Mouse (Mus musculus): ENCODE results near the gene Znrf4. TPM values are rescaled to one million over a fixed set of nuclear protein-coding genes. Genes with fewer than 3 reads are reported as not detected.

Gene Znrf4
- polyA plus RNA-seq, 1 experiment from 2014 or later: not detected

DNA sequence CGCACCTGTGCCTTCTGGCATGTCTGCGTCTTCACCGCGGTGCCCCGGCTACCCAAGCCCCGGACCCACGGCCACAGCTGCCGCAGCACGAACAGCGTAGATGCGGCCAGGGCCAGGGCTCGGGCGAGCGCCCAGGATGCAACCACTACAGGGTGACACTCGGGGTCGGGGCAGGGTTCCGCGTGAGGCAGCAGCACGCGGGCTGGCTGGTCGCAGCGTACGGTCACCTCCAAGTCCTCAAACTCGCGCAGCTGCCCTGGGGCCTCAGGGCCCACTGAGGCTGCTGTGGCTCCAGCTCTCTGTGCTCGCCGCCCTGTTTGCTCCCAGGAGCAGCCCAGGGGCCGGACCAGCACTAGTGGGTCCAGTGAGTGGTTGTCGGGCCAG lies 532 bp downstream of the Znrf4 start:
- peak overlapping the region; percentile 29 for H3K4me3 ChIP-seq (ENCODE audit: low read length)
- peak overlapping the region; percentile 49 for H3K4me2 ChIP-seq (ENCODE audit: low read length)
- no peaks in the 10 kb centered on the region for H3K36me3 ChIP-seq (ENCODE audit: control insufficient read depth, insufficient read depth, low read length)
- peaks cover 31% of the 10 kb centered on the region for H3K4me1 ChIP-seq (ENCODE audit: control insufficient read depth, insufficient read depth, low read depth, low read length)
- 23% methylated on average over 29 of the region's 29 CpGs for WGBS
- H3K27me3 ChIP-seq (replicated peaks; ENCODE audit: control insufficient read depth, insufficient read depth, low read length): peaks cover 24% of the 10 kb centered on the region
- no peak overlapping the region for H3K27ac ChIP-seq (ENCODE audit: low read depth, low read length)
- H3K9me3 ChIP-seq (ENCODE audit: control insufficient read depth, low read length): no peaks in the 10 kb centered on the region; the same call in 1 of the 2 replicates
- peak overlapping the region; percentile 33 for H3K9ac ChIP-seq (ENCODE audit: low read depth, low read length)
- no peak for ATAC-seq

DNA sequence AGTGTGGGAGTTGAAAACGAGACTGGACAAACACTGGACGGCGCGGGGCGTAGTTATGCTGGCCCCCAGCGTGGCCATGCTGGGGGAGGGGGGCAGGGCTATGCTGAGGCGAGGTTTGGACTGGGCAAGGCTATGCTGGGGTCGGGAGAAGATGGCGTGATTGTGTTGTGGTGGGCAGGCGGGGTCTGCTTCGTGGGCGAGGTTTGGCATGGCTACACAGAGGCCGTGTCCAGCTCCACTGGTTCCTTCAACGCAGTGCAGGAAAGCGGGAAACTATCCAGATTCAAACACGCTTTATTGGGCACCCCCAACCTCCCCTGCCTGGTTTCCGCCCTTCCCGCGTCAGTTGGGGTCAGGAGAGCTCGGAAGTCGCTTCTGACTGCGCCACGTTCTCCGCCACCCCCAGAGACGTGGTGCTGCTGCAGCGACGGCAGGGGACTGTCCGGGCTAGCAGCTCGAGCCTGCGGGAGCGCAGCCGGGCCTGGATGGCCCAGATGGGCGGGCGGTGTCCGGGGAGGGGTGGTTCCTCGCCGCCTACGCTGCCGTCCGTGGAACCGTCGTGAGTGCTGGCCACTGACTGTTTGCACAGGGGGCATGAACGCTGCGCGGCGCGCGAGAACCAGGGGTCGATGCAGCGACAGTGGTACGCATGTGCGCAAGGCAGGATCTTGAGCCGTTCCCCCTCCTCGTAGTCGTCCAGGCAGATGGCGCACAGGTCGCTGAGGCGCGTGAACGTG lies 1.1 kb downstream of the Znrf4 start:
- Histone ChIP-seq H3K4me1 (ENCODE audit: control insufficient read depth, insufficient read depth, low read depth, low read length) (peaks cover 34% of the 10 kb centered on the region), H3K4me3 (ENCODE audit: low read length) (peak overlapping the region; percentile 29), H3K27me3 (replicated peaks; ENCODE audit: control insufficient read depth, insufficient read depth, low read length) (peaks cover 24% of the 10 kb centered on the region), H3K4me2 (ENCODE audit: low read length) (peak overlapping the region; percentile 49), H3K9me3 (ENCODE audit: control insufficient read depth, low read length) (no peaks in the 10 kb centered on the region), H3K36me3 (ENCODE audit: control insufficient read depth, insufficient read depth, low read length) (no peaks in the 10 kb centered on the region), H3K27ac (ENCODE audit: low read depth, low read length) (peak overlapping the region; percentile 42), H3K9ac (ENCODE audit: low read depth, low read length) (peak overlapping the region; percentile 33)
- WGBS: 7% methylated on average over 59 of the region's 60 CpGs
- no peak for ATAC-seq

DNA sequence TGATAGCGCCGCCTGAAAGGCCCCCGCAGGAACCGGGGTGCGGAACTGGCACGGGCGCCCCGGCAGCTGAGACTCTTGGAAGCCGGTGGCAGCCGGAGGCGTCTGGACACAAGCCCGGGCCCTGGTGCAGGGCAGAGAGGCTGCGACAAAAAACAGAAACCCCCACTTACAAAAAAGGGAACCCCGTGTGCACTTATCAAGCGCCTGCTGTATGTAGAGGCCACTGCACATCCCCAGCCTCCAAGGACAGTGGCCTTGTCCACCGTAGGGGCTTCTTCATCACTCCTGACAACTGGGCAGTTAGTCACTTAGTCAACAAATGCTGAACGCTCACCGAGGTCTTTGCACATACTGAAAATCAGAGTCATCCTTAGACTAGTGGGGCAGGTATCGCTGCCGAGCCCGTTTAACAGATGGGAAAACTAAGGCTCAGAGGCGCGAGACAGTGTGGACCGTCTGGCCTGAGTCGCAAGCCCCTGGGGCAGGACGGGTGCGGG lies 1.7 kb downstream of the Znrf4 start:
- no peak overlapping the region; the same call in 1 of the 2 replicates for H3K9ac ChIP-seq (ENCODE audit: low read depth, low read length)
- H3K27ac ChIP-seq (ENCODE audit: low read depth, low read length): peak overlapping the region; percentile 49
- H3K4me2 ChIP-seq (ENCODE audit: low read length): peak overlapping the region; percentile 49
- H3K36me3 ChIP-seq (ENCODE audit: control insufficient read depth, insufficient read depth, low read length): no peaks in the 10 kb centered on the region
- peaks cover 24% of the 10 kb centered on the region for H3K27me3 ChIP-seq (replicated peaks; ENCODE audit: control insufficient read depth, insufficient read depth, low read length)
- WGBS: 21% methylated on average over 27 of the region's 27 CpGs
- H3K9me3 ChIP-seq (ENCODE audit: control insufficient read depth, low read length): no peaks in the 10 kb centered on the region
- no peak overlapping the region; the same call in 1 of the 2 replicates for H3K4me3 ChIP-seq (ENCODE audit: low read length)
- no peak for ATAC-seq
- H3K4me1 ChIP-seq (ENCODE audit: control insufficient read depth, insufficient read depth, low read depth, low read length): peaks cover 28% of the 10 kb centered on the region

DNA sequence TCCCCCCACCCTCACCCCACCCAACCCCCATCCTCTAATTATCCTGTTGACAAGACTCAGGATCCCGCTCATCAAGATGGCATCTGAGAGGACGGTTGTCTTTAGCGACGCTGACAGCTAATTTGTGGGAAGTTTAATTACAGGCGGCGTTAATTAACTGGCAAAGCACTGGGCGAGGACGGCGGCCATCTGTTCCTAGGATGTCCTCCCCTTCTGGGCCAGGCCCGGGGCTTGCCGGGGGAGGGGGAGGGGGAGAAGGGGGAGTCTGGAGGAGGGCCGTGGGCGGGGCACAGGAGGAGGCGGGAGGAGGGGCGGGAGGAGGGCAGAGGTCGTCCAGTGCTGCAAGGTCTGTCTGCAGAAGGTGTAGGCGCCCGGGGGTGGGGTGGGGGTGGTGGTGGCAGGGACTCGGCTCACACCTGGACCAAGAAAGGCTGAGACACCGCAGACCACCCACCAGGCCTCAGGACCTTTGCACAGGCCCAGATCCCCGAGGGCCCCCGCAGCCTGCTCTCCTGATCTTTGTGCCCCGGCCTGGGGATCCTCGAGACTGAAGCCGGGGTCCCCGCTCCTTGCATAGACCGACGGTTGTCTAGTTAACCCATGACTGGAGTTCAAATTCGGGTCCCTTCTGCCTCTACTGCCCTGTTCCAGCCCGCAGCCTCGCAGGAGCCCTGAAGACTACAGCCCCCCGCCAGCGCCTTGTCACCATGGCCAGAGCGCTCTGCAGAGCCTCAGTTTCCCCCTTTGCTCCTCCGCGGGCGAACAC lies 2.3 kb downstream of the Znrf4 start:
- no peak overlapping the region for H3K4me3 ChIP-seq (ENCODE audit: low read length)
- no peaks in the 10 kb centered on the region for H3K36me3 ChIP-seq (ENCODE audit: control insufficient read depth, insufficient read depth, low read length)
- no peaks in the 10 kb centered on the region for H3K9me3 ChIP-seq (ENCODE audit: control insufficient read depth, low read length)
- no peak overlapping the region for H3K9ac ChIP-seq (ENCODE audit: low read depth, low read length)
- peak overlapping the region; percentile 9; the same call in 1 of the 2 replicates for H3K4me2 ChIP-seq (ENCODE audit: low read length)
- H3K27ac ChIP-seq (ENCODE audit: low read depth, low read length): peak overlapping the region; percentile 49
- WGBS: 7% methylated on average over 29 of the region's 37 CpGs
- peaks cover 24% of the 10 kb centered on the region for H3K27me3 ChIP-seq (replicated peaks; ENCODE audit: control insufficient read depth, insufficient read depth, low read length)
- peaks cover 22% of the 10 kb centered on the region for H3K4me1 ChIP-seq (ENCODE audit: control insufficient read depth, insufficient read depth, low read depth, low read length)
- ATAC-seq: no peak; the same call in 1 of the 2 replicates

DNA sequence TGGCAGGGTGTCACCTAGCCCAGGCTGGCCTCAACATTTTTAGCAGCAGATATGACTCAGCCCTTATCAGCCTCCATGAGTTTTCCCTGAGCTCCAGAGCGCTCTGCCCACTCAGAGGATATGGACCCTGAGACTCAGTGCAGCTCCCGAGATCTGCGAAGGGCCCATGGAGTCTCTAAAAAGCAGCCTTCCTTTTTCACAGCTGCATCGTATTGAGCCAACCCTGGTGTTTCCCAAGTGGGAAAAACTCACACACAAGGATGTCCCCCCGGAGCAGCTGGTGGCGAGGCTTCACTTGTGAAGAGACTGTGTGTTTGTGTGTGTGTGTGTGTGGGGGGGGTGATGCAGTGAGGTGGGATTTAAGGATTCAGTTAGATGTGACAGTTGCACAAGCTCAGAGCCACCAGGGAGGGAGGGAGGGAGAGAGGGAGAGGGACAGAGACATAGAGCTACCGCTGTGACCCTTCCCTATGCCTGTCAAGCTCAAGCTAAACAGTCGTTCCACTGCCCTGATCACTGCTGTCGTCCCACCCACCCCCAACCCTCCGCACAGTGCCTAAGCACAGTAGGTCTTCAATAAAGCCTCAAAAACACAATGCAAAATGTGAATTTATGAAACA lies 3.1 kb downstream of the Znrf4 start:
- peaks cover 22% of the 10 kb centered on the region for H3K4me1 ChIP-seq (ENCODE audit: control insufficient read depth, insufficient read depth, low read depth, low read length)

DNA sequence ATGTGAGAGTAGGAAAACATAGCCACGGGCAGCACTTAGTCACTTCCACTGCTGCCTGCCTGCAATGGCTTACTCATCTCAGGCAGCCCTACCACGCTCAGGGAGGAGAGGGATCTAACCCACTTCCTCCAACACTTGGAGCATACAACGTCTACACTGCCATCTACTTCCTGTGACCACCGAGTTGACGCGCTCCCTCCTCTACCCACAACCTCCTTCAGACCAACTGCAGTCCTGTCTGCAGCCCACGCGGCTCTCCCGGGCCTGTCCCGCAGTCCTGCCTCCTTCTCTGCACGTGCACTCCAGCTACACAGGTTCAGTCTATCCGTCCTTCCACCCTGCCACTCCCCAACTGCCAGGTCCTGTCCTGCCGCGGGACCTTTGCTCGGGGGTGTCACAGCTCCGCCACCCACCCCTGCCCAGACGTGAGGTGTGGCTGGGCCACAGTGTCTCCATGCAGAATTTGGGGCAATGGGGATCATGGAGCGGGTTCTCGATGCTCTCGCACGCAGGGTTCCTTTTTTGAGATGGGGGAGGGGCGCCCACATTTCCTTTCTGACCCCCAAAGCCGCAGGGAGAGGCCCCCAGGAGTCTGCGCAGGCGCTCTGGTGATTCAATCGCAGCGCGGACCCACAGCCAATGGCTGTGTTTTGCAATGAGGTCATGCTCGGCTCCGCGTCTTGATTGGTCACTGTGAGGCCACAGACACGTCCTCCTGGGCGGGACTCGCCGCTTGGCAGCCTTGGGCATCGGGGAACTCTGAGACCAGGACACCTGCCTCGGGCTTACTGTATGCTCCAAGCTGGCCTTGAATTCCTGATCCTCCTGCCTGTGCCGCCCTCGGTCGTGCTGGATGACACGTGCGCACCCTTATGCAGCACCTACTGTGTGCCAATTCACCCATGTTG lies 4.8 kb downstream of the Znrf4 start:
- peak overlapping the region; percentile 97 for H3K4me2 ChIP-seq (ENCODE audit: low read length)
- H3K4me1 ChIP-seq (ENCODE audit: control insufficient read depth, insufficient read depth, low read depth, low read length): peaks cover 22% of the 10 kb centered on the region
- no peaks in the 10 kb centered on the region for H3K36me3 ChIP-seq (ENCODE audit: control insufficient read depth, insufficient read depth, low read length)
- no peaks in the 10 kb centered on the region; the same call in 1 of the 2 replicates for H3K9me3 ChIP-seq (ENCODE audit: control insufficient read depth, low read length)
- H3K27ac ChIP-seq (ENCODE audit: low read depth, low read length): peak overlapping the region; percentile 96
- H3K9ac ChIP-seq (ENCODE audit: low read depth, low read length): peak overlapping the region; percentile 92
- peaks cover 21% of the 10 kb centered on the region for H3K27me3 ChIP-seq (replicated peaks; ENCODE audit: control insufficient read depth, insufficient read depth, low read length)
- H3K4me3 ChIP-seq (ENCODE audit: low read length): peak overlapping the region; percentile 59
- peak; percentile 94 for ATAC-seq
- under 1% methylated on average over 41 of the region's 42 CpGs for WGBS

More for the DNA sequence above, 3.1 kb downstream of the Znrf4 start:
- Histone ChIP-seq H3K9ac (ENCODE audit: low read depth, low read length) (no peak overlapping the region), H3K27me3 (replicated peaks; ENCODE audit: control insufficient read depth, insufficient read depth, low read length) (peaks cover 24% of the 10 kb centered on the region), H3K27ac (ENCODE audit: low read depth, low read length) (peak overlapping the region; percentile 49; the same call in 1 of the 2 replicates), H3K9me3 (ENCODE audit: control insufficient read depth, low read length) (no peaks in the 10 kb centered on the region; the same call in 1 of the 2 replicates), H3K4me3 (ENCODE audit: low read length) (no peak overlapping the region), H3K4me2 (ENCODE audit: low read length) (0 out of 2 replicates have a peak overlapping the region, but pooled peaks have one; percentile 9), H3K36me3 (ENCODE audit: control insufficient read depth, insufficient read depth, low read length) (no peaks in the 10 kb centered on the region)
- ATAC-seq: no peak
- 31% methylated on average over 10 of the region's 10 CpGs for WGBS

DNA sequence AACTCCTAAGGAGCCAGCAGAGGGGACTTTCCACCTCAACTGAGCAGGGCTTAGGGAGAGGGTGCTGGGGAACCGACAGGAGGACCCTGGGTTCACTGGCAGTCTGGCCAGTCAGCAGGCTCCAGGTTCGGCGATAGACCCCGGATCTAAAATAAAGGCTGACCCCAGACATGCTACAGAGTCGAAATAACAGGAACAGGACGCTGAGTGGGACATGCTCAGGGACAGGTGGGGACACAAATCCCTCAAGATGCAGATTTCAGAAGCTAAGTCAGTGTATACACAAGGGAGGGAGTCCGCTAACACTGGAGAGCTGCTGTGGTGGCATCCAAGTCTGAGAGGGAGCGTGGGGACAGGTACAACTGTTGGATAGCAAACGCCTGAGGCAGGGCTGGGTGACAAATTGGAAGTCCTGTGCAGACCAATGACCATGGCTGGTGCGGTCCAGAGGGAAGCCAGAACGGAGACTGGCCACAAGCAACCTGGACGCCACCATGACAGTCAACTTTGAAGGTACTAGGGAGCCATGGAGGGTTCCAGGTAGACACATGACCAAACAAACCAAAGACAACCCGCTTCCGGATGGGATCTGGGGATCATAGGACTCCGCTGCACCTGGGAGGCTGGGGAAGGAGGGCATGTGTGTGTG lies 5.7 kb downstream of the Znrf4 start:
- Histone ChIP-seq H3K36me3 (ENCODE audit: control insufficient read depth, insufficient read depth, low read length) (no peaks in the 10 kb centered on the region), H3K9ac (ENCODE audit: low read depth, low read length) (peak overlapping the region; percentile 92), H3K27me3 (replicated peaks; ENCODE audit: control insufficient read depth, insufficient read depth, low read length) (peaks cover 12% of the 10 kb centered on the region), H3K4me2 (ENCODE audit: low read length) (peak overlapping the region; percentile 97), H3K4me1 (ENCODE audit: control insufficient read depth, insufficient read depth, low read depth, low read length) (peaks cover 25% of the 10 kb centered on the region), H3K9me3 (ENCODE audit: control insufficient read depth, low read length) (no peaks in the 10 kb centered on the region; the same call in 1 of the 2 replicates), H3K27ac (ENCODE audit: low read depth, low read length) (peak overlapping the region; percentile 96), H3K4me3 (ENCODE audit: low read length) (peak overlapping the region; percentile 59)
- 58% methylated on average over 15 of the region's 15 CpGs for WGBS
- no peak for ATAC-seq

DNA sequence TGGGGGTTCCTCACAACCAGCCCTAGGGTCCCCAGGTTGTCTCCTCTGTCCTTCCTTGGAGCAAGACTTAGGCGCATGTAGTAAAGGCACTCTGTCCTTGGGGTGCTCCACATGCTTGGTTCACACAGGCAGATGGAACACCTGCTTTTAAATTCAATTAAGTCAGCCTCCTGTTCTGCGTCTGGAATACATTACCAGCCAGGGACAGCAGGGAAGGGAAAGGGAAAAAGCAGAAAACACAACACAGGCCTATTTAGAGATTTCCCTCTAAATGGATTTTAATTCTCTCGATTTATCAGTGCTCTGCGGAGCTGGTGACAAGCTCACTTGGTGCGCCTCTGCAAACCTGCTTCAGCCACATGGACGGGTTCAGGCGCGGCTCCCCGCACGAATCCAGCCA lies 6.8 kb downstream of the Znrf4 start:
- H3K27ac ChIP-seq (ENCODE audit: low read depth, low read length): no peak overlapping the region
- H3K4me2 ChIP-seq (ENCODE audit: low read length): no peak overlapping the region
- peaks cover 18% of the 10 kb centered on the region for H3K4me1 ChIP-seq (ENCODE audit: control insufficient read depth, insufficient read depth, low read depth, low read length)
- no peaks in the 10 kb centered on the region; the same call in 1 of the 2 replicates for H3K9me3 ChIP-seq (ENCODE audit: control insufficient read depth, low read length)
- H3K9ac ChIP-seq (ENCODE audit: low read depth, low read length): no peak overlapping the region
- H3K4me3 ChIP-seq (ENCODE audit: low read length): no peak overlapping the region
- no peak for ATAC-seq
- H3K27me3 ChIP-seq (replicated peaks; ENCODE audit: control insufficient read depth, insufficient read depth, low read length): 0 out of 2 replicates have a peak, but pooled peaks cover 2% of the 10 kb centered on the region
- 77% methylated on average over 10 of the region's 10 CpGs for WGBS
- no peaks in the 10 kb centered on the region for H3K36me3 ChIP-seq (ENCODE audit: control insufficient read depth, insufficient read depth, low read length)
